Mouse (Mus musculus) liver, postnatal 0 days (tissue): ENCODE data around the gene Smarcb1. TPM values are rescaled to one million over a fixed set of nuclear protein-coding genes. Genes with fewer than 3 reads are reported as not detected.
A peak's percentile ranks its signal among the peaks of the same experiment; 100 is the strongest.
"Not testable (repeated sequence)": the region's sequence is repeated elsewhere in the genome, so short reads cannot be mapped to it uniquely, and the experiment has no call there.

Source experiments
- ATAC-seq: fragments of 200-750 bp; cut with Nextera tagmentation; 2 replicates; pipeline ENCODE4 v1.8.0; 2017; ENCODE audit warnings: mild to moderate bottlenecking, moderate library complexity
- DNase-seq: peaks from one replicate; pipeline ENCODE4 v3.0.0-alpha.2; 2016
- H3K27ac ChIP-seq: fragments of 300-500 bp; sonication (generic); 2 replicates; pipeline ENCODE4 v1.5.1; 2014; ENCODE audit warnings: antibody characterized with exemption, moderate library complexity, mild to moderate bottlenecking, low read depth
- H3K27me3 ChIP-seq: fragments of 300-500 bp; sonication (generic); 2 replicates; pipeline ENCODE4 v1.6.1; 2014; ENCODE audit warnings: low read length, control low read depth, mixed read lengths; ENCODE audit not compliant: insufficient read depth
- H3K36me3 ChIP-seq: fragments of 300-500 bp; sonication (generic); replicated peaks from 2 replicates; pipeline ENCODE4 v1.6.1; 2014; ENCODE audit warnings: mild to moderate bottlenecking, control low read depth, low read length, moderate library complexity, mixed read lengths; ENCODE audit not compliant: insufficient read depth
- H3K4me1 ChIP-seq: fragments of 300-500 bp; sonication (generic); 2 replicates; pipeline ENCODE4 v1.6.1; 2014; ENCODE audit warnings: antibody characterized with exemption, mild to moderate bottlenecking, control low read depth; ENCODE audit not compliant: insufficient read depth
- H3K4me2 ChIP-seq: fragments of 300-500 bp; sonication (generic); 2 replicates; pipeline ENCODE4 v1.6.1; 2014; ENCODE audit warnings: low read depth, mild to moderate bottlenecking, low read length, moderate library complexity, mixed read lengths
- H3K4me3 ChIP-seq: fragments of 300-500 bp; sonication (generic); 2 replicates; pipeline ENCODE4 v1.5.1; 2014; ENCODE audit warnings: low read depth, low read length
- H3K9ac ChIP-seq: fragments of 300-500 bp; sonication (generic); replicated peaks from 2 replicates; pipeline ENCODE4 v1.6.1; 2014; ENCODE audit warnings: mild to moderate bottlenecking, moderate library complexity
- H3K9me3 ChIP-seq: fragments of 300-500 bp; sonication (generic); 2 replicates; pipeline ENCODE4 v1.6.1; 2016; ENCODE audit warnings: mild to moderate bottlenecking, control low read depth, low read length, mixed read lengths
- CTCF ChIP-seq: sonication (generic); IDR thresholded peaks from 2 replicates; pipeline ENCODE4 v1.5.1; 2016; ENCODE audit warnings: antibody characterized with exemption, low read depth
- EP300 ChIP-seq: IDR thresholded peaks from 2 replicates; pipeline ENCODE4 v1.6.1; 2016; ENCODE audit warnings: antibody characterized with exemption, low read depth, mild to moderate bottlenecking
- WGBS: fragments of 180-500 bp; shearing (Covaris S2); extraction: QIAGEN DNeasy Blood & Tissue Kit; methylation state at CpG from one replicate; pipeline ENCODE4 v1.1.7; 2014; ENCODE audit not compliant: insufficient replicate concordance; 5-methylcytosine and 5-hydroxymethylcytosine counted together
- polyA plus RNA-seq: library from polyadenylated mRNA; unstranded; fragments of >200 nt; fragmentation: Nextera tagmentation; extraction: Ambion mirVana; gene quantifications from 2 replicates; pipeline ENCODE4 v1.2.1, GENCODE M21; 2015

The Smarcb1 gene
- polyA plus RNA-seq, 1 experiment from 2014 or later: 35.5 TPM

GRCm38 (mm10) chr10:75895730-75896129 lies 25.7 kb downstream of the Smarcb1 start:
- H3K36me3 ChIP-seq: peaks cover 33% of the 10 kb centered on the region
- 90% methylated on average over 5 of the region's 5 CpGs for whole genome bisulfite sequencing
- ATAC-seq (no peak), DNase-seq (no peak)
- H3K4me1 ChIP-seq: peaks cover 10% of the 10 kb centered on the region
- H3K27me3 ChIP-seq: no peaks in the 10 kb centered on the region
- TF ChIP-seq CTCF (no peak), EP300 (no peak)
- H3K9ac ChIP-seq: no peak overlapping the region
- H3K27ac ChIP-seq: no peak overlapping the region
- no peaks in the 10 kb centered on the region for H3K9me3 ChIP-seq
- no peak overlapping the region for H3K4me3 ChIP-seq
- H3K4me2 ChIP-seq: no peak overlapping the region

GRCm38 (mm10) chr10:75894601-75895000 lies 26.8 kb downstream of the Smarcb1 start:
- H3K4me3 ChIP-seq: no peak overlapping the region
- TF ChIP-seq CTCF (no peak), EP300 (no peak)
- no peaks in the 10 kb centered on the region for H3K27me3 ChIP-seq
- H3K9ac ChIP-seq: no peak overlapping the region
- ATAC-seq: no peak
- no peaks in the 10 kb centered on the region for H3K9me3 ChIP-seq
- H3K4me2 ChIP-seq: no peak overlapping the region
- WGBS: 69% methylated on average over 6 of the region's 6 CpGs
- no peak for DNase-seq
- H3K36me3 ChIP-seq: peaks cover 28% of the 10 kb centered on the region
- H3K4me1 ChIP-seq: peaks cover 10% of the 10 kb centered on the region
- H3K27ac ChIP-seq: no peak overlapping the region

GRCm38 (mm10) chr10:75893089-75893750 lies 28.2 kb downstream of the Smarcb1 start, which contains the start of gene Derl3:
Gene Derl3, plus strand, starts transcription at chr10:75893413.
- peak; percentile 44; the same call in 1 of the 2 replicates for TF ChIP-seq EP300
- no peak for TF ChIP-seq CTCF
- 2% methylated on average over 47 of the region's 51 CpGs for WGBS
- peaks cover 24% of the 10 kb centered on the region for H3K36me3 ChIP-seq

GRCm38 (mm10) chr10:75889406-75890153 lies 31.8 kb downstream of the Smarcb1 start:
- no peaks in the 10 kb centered on the region for H3K27me3 ChIP-seq
- H3K27ac ChIP-seq: no peak overlapping the region
- no peak overlapping the region for H3K9ac ChIP-seq
- H3K9me3 ChIP-seq: no peaks in the 10 kb centered on the region
- WGBS: 62% methylated on average over 8 of the region's 8 CpGs
- H3K4me3 ChIP-seq: no peak overlapping the region
- no peaks in the 10 kb centered on the region; the same call in 1 of the 2 replicates for H3K36me3 ChIP-seq
- H3K4me1 ChIP-seq: peaks cover 6% of the 10 kb centered on the region
- TF ChIP-seq CTCF (no peak), EP300 (no peak)
- no peak overlapping the region for H3K4me2 ChIP-seq
- no peak for ATAC-seq
- no peak for DNase-seq

More at GRCm38 (mm10) chr10:75893089-75893750, 28.2 kb downstream of the Smarcb1 start, which contains the start of gene Derl3:
- Histone ChIP-seq H3K4me2 (peak within 1 kb of the TSS; percentile 80), H3K9ac (0 out of 2 replicates have a peak within 1 kb of the TSS, but pooled peaks have one; percentile 24), H3K4me1 (peaks cover 6% of the 10 kb centered on the region), H3K9me3 (no peaks in the 10 kb centered on the region), H3K27me3 (no peaks in the 10 kb centered on the region), H3K27ac (0 out of 2 replicates have a peak within 1 kb of the TSS, but pooled peaks have one; percentile 25), H3K4me3 (peak within 1 kb of the TSS; percentile 41)
- DNase-seq (peak; percentile 95), ATAC-seq (peak; percentile 100)

DNA sequence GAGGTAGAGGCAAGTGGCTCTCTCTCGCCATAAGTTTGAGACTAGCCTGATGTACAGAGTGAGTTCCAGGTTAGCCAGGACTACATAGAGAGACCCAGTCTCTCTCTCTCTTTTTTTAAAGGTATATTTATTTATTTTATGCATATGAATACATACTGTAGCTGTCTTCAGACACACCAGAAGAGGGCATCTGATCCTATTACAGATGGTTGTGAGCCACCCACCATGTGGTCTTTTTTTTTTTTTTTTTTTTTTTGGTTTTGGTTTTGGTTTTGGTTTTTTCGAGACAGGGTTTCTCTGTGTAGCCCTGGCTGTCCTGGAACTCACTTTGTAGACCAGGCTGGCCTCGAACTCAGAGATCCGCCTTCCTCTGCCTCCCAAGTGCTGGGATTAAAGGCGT lies 33.9 kb downstream of the Smarcb1 start:
- DNase-seq, H3K9me3 ChIP-seq, H3K27ac ChIP-seq, H3K4me1 ChIP-seq, H3K9ac ChIP-seq, H3K4me2 ChIP-seq, H3K36me3 ChIP-seq, H3K4me3 ChIP-seq, ATAC-seq, H3K27me3 ChIP-seq: not testable (repeated sequence)
- 75% methylated on average over 5 of the region's 5 CpGs for WGBS

DNA sequence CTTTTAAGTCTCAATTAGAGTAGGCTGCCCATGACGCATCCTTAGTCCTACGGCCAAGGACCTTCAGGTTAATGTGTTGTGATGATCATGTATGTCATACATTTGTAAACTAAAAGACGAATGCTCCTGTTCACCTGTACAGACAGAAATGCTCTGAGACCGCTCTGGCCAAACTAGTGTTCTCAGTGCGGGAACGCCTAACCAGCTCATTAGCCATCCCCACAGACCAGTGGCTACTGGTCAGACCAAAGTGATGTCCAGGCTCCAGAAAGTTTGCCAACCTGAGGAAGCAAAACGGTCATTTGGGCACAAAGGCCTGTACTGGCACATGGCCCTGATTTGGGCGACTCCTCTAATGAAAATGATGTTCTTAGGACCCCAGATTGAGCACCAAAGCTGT lies 36.7 kb downstream of the Smarcb1 start:
- Histone ChIP-seq H3K4me3 (no peak overlapping the region), H3K27ac (no peak overlapping the region), H3K9ac (no peak overlapping the region), H3K27me3 (peaks cover 4% of the 10 kb centered on the region; the same call in 1 of the 2 replicates), H3K36me3 (no peaks in the 10 kb centered on the region), H3K4me2 (no peak overlapping the region), H3K4me1 (0 out of 2 replicates have a peak, but pooled peaks cover 4% of the 10 kb centered on the region), H3K9me3 (no peaks in the 10 kb centered on the region)
- 85% methylated on average over 8 of the region's 8 CpGs for WGBS
- ATAC-seq (no peak), DNase-seq (no peak)
- TF ChIP-seq CTCF: no peak
- no peak for TF ChIP-seq EP300
